Mouse (Mus musculus) heart, adult 8-10 months (tissue): ENCODE data around the gene Gsc. TPM values are rescaled to one million over a fixed set of nuclear protein-coding genes. Genes with fewer than 3 reads are reported as not detected.

Experiments
- DNase-seq: peaks from one replicate; pipeline ENCODE4 v3.0.0; 2022; ENCODE audit warnings: low spot score
- total RNA-seq, 4 experiments: library from RNA; stranded (reverse); gene quantifications; 2 replicates each; pipeline ENCODE4 v1.2.4; 2022

Gene Gsc
- total RNA-seq: not detected

GRCm38 (mm10) chr12:104472601-104473424 is at the start of gene Gsc:
Gene Gsc, minus strand, starts transcription at chr12:104473330.
- no peak for DNase-seq

- no peak for DNase-seq
Measured at GRCm38 (mm10) chr12:104519721-104520120, 46.6 kb upstream of the Gsc start.

- DNase-seq: no peak
Measured at GRCm38 (mm10) chr12:104507911-104508310, 34.8 kb upstream of the Gsc start.

- peak; percentile 58 for DNase-seq
Measured at GRCm38 (mm10) chr12:104492009-104492408, 18.9 kb upstream of the Gsc start.

- no peak for DNase-seq
Measured at GRCm38 (mm10) chr12:104486205-104486604, 13.1 kb upstream of the Gsc start.

- DNase-seq: no peak
Measured at GRCm38 (mm10) chr12:104485161-104485560, 12.0 kb upstream of the Gsc start.

GRCm38 (mm10) chr12:104481007-104481406 is 7.9 kb upstream of the Gsc start:
- no peak for DNase-seq

GRCm38 (mm10) chr12:104478193-104478592 is 5.1 kb upstream of the Gsc start:
- no peak for DNase-seq

- DNase-seq: no peak
Measured at GRCm38 (mm10) chr12:104477501-104477900, 4.4 kb upstream of the Gsc start.

GRCm38 (mm10) chr12:104477066-104477465 is 3.9 kb upstream of the Gsc start:
- no peak for DNase-seq

- DNase-seq: no peak
Measured at GRCm38 (mm10) chr12:104475946-104476345, 2.8 kb upstream of the Gsc start.

GRCm38 (mm10) chr12:104474881-104475740 is 2.0 kb upstream of the Gsc start:
- no peak for DNase-seq

- no peak for DNase-seq
Measured at GRCm38 (mm10) chr12:104474191-104474871, 1.2 kb upstream of the Gsc start.

- DNase-seq: no peak
Measured at GRCm38 (mm10) chr12:104473492-104473891, 362 bp upstream of the Gsc start.

- DNase-seq: no peak
Measured at GRCm38 (mm10) chr12:104472218-104472525, 958 bp downstream of the Gsc start.

- DNase-seq: no peak
Measured at GRCm38 (mm10) chr12:104471351-104472217, 1.5 kb downstream of the Gsc start.

GRCm38 (mm10) chr12:104470646-104471045 is 2.5 kb downstream of the Gsc start:
- DNase-seq: no peak

GRCm38 (mm10) chr12:104468783-104469182 is 4.3 kb downstream of the Gsc start:
- no peak for DNase-seq

- no peak for DNase-seq
Measured at GRCm38 (mm10) chr12:104467372-104467771, 5.8 kb downstream of the Gsc start.

- DNase-seq: no peak
Measured at GRCm38 (mm10) chr12:104466930-104467329, 6.2 kb downstream of the Gsc start.

- no peak for DNase-seq
Measured at GRCm38 (mm10) chr12:104461372-104461771, 11.8 kb downstream of the Gsc start.
